Mouse (Mus musculus) erythroid progenitor cell, adult 5-6 weeks (primary cell): Measurements from ENCODE around the gene Pklr. TPM values are rescaled to one million over a fixed set of nuclear protein-coding genes. Genes with fewer than 3 reads are reported as not detected.
A peak's percentile ranks its signal among the peaks of the same experiment; 100 is the strongest.
"Not testable (repeated sequence)": the region's sequence is repeated elsewhere in the genome, so short reads cannot be mapped to it uniquely, and the experiment has no call there.

Experiments used
- ATAC-seq: replicated peaks from 2 replicates; pipeline ENCODE4 v1.8.0; 2016; ENCODE audit warnings: moderate number of reproducible peaks, mild to moderate bottlenecking, moderate TSS enrichment, inconsistent platforms; ENCODE audit not compliant: poor library complexity, low FRiP score, severe bottlenecking
- total RNA-seq, 2 experiments: library from RNA; stranded (forward) in 1 of 2; stranded (reverse) in 1 of 2; fragments of 150-400 nt in 1 of 2; fragments of 186-747, 209-891 nt in 1 of 2; gene quantifications; 2 replicates each; pipeline versions ENCODE4 v1.2.3 to v1.2.4; 2015 to 2017; ENCODE audit warnings: low replicate concordance in 2 of 2

Pklr gene
- total RNA-seq, 2 experiments from 2014 or later, result 5.5 to 13.8 TPM

- ATAC-seq, result not testable (repeated sequence)
Observed at GRCm38 (mm10) chr3:89161207-89161606, 25.3 kb downstream of the Pklr start.

- ATAC-seq, result no peak
Observed at GRCm38 (mm10) chr3:89161786-89162185, 25.8 kb downstream of the Pklr start.

- ATAC-seq, result no peak
Observed at GRCm38 (mm10) chr3:89163123-89163522, 27.2 kb downstream of the Pklr start.

GRCm38 (mm10) chr3:89163643-89164245, 27.8 kb downstream of the Pklr start:
- no peak for ATAC-seq

- ATAC-seq, result peak; percentile 98
Observed at GRCm38 (mm10) chr3:89164506-89165267, 28.7 kb downstream of the Pklr start, which contains the start of gene Clk2. Clk2 (plus strand) TSS chr3:89164795.

- no peak for ATAC-seq
Observed at GRCm38 (mm10) chr3:89165268-89165870, 29.4 kb downstream of the Pklr start.

- no peak for ATAC-seq
Observed at GRCm38 (mm10) chr3:89166945-89167344, 31.0 kb downstream of the Pklr start.

GRCm38 (mm10) chr3:89174844-89175243, 38.9 kb downstream of the Pklr start:
- no peak for ATAC-seq

- ATAC-seq, result no peak
Observed at GRCm38 (mm10) chr3:89175544-89175943, 39.6 kb downstream of the Pklr start.

- ATAC-seq, result no peak
Observed at GRCm38 (mm10) chr3:89176421-89176820, 40.5 kb downstream of the Pklr start.

GRCm38 (mm10) chr3:89177242-89178106, 41.5 kb downstream of the Pklr start, which contains the start of gene Scamp3:
Scamp3 (plus strand) TSS chr3:89177473.
- peak; percentile 93 for ATAC-seq

GRCm38 (mm10) chr3:89178107-89178385, 42.1 kb downstream of the Pklr start:
- no peak for ATAC-seq

- no peak for ATAC-seq
Observed at GRCm38 (mm10) chr3:89179056-89179455, 43.1 kb downstream of the Pklr start.

GRCm38 (mm10) chr3:89181749-89182500, 46.0 kb downstream of the Pklr start:
- ATAC-seq, result no peak

GRCm38 (mm10) chr3:89182531-89183057, 46.7 kb downstream of the Pklr start:
- no peak for ATAC-seq

- peak; percentile 90 for ATAC-seq
Observed at GRCm38 (mm10) chr3:89183058-89183958, 47.4 kb downstream of the Pklr start, which contains the start of gene Fam189b. Fam189b (plus strand) TSS chr3:89183143.

- no peak for ATAC-seq
Observed at GRCm38 (mm10) chr3:89183959-89184315, 48.0 kb downstream of the Pklr start.

GRCm38 (mm10) chr3:89187197-89187596, 51.3 kb downstream of the Pklr start:
- no peak for ATAC-seq
